Mouse (Mus musculus) cerebellum, adult 18-20 months (tissue): ENCODE measurements around the gene Ak7.

Experiments used
- DNase-seq, 2 experiments: peaks; one replicate each; pipeline ENCODE4 v3.0.0; 2021

Gene Ak7

DNA sequence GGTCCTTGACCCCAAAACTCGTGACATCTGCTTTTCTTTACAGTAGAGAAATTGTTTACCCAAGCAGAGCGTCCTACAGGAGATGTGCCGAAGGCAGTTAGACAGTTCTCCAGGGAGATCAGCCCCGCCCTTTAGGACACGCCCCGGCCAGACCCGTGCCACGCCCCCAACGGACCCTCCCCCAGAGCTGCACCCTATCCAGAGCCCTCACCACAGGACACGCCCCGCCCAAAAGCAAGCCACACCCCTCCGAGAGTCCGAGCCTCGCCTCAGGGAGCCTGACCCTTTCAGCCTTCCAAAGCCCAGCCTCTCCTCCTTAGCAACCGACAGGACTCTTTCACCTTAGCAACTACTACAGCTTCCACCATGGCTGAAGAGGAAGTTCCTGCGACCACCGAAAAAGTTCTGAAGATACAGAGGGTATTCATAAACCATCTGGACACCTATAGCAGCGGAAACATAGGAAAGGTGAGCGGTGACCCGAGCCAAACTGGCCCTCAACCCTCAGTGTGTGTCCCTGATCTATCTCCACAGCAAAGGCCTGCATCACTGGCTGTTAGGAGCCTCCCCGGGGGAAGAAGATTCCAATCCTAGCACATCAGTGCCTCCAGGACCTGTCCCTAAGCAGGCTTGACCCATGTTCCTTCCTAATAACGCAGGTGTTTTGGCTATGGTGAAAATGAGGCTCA, at the start of gene Ak7:
TSS of gene Ak7 (plus strand) at position 178 of the 689 bp plus-strand sequence.
- peak in 1 of 2 experiments; percentile 26 for DNase-seq

- DNase-seq = no peak
Observed at GRCm38 (mm10) chr12:105676274-105676673, 29.5 kb upstream of the Ak7 start.

DNA sequence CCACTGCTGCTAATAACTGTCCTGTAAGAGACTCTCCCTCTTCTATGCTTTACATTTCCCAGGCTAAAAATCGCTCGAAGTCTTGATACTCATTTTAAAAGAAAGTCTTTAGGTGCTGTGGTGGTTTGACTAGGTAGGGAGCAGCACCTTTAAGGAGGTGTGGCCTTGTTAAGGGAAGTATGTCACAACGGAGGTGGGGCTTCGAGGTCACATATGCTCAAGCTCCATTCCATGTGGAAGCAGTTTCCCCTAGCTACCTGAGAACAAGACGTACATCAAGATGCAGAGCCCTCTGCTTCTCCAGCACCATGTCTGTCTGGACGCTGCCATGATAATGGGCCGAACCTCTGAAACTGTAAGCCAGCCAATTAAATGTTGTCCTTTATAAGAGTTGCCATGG, 27.6 kb upstream of the Ak7 start:
- no peak for DNase-seq

- DNase-seq = no peak
Observed at GRCm38 (mm10) chr12:105678762-105679161, 27.0 kb upstream of the Ak7 start.

GRCm38 (mm10) chr12:105683933-105684901, 21.6 kb upstream of the Ak7 start, which contains the start of gene Gskip:
Gene Gskip (plus strand): TSS chr12:105684829.
- DNase-seq = peak; percentile 18 to 35

GRCm38 (mm10) chr12:105685001-105685691, 20.6 kb upstream of the Ak7 start, which contains the start of gene Atg2b:
Gene Atg2b (minus strand): TSS chr12:105685211.
- peak; percentile 98 for DNase-seq

DNA sequence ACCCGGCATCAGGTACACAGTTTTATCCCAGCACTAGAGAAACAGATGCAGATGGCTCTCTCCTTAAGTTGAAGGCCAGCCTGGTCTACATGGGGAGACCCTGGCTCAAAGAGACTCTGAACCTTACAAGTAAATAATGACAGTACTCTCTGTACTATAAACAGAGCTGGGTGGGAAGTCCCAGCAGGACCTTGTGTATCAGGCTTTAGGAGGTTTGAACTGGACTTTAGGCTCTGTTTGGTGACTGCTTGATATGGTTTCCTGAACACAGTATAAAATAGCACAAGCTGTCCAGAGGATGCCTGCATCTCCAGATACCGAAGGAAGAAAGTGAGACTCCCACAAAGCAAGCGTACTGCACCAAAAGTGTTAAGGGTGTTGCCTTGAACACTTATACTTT, 19.0 kb upstream of the Ak7 start:
- no peak for DNase-seq

DNA sequence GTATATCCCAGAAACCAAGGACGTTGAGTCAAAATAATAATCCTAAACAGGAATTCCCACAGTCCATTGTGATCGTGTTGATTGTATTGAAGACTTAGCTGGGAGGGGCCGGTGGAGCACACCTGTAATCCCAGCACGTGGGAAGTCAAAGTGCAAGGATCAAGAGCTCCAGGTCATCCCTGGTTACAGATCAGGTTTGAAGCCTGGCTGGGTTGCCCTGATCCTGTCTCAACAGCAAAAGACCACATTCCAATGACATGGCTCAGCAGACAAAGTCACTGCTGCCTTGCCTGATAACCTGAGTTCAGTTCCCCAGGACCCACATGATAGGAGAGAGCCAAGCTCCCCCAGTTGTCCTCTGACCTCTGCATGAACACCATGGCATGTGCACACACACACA, 18.4 kb upstream of the Ak7 start:
- DNase-seq = no peak

- DNase-seq = no peak
Observed at GRCm38 (mm10) chr12:105688546-105688945, 17.2 kb upstream of the Ak7 start.

- DNase-seq = no peak
Observed at GRCm38 (mm10) chr12:105689435-105689834, 16.3 kb upstream of the Ak7 start.

DNA sequence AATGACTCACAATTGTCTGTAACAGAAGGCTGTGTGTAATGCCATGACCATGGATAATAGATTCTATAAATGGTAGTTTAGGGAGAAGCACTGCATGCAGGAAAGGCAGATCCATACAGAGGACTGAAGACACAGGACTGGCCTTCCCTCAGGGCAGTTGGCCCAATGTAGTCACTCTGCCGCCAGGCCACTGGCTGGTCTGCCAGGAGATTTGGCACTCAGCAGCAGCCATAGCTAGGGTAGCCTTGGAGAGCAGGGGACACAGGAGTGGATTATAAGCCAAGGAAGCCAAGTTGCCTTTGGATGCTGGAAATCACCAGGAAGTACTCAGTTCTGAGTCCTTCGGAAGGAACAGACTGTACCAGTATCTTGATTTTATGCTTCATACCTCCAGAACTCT, 11.8 kb upstream of the Ak7 start:
- no peak for DNase-seq

DNA sequence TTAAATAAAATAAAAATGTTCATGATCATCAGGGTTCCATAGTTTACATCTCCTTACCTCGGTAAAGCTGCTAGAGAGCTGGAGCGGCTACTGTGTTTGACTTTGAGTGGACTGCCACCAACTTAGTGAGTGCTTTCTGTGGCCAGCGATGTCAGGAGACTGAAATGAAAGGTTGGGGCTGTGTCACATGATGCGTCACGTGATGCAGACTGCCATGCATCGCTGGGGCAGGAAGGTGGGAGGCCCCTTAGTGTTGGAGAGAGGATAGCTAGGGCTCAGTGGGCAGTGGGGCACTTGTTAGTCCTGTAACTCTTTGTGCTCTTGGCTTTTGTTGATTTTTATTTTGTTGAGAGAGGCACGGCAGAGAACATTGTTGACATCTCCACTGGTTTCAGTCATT, 9.9 kb upstream of the Ak7 start:
- no peak for DNase-seq

- peak; percentile 37 to 54 for DNase-seq
Observed at GRCm38 (mm10) chr12:105697104-105697780, 8.5 kb upstream of the Ak7 start.

GRCm38 (mm10) chr12:105700433-105700832, 5.3 kb upstream of the Ak7 start:
- no peak for DNase-seq

- peak; percentile 57 to 65 for DNase-seq
Observed at GRCm38 (mm10) chr12:105718616-105719015, 12.8 kb downstream of the Ak7 start.

- no peak for DNase-seq
Observed at GRCm38 (mm10) chr12:105720196-105720595, 14.4 kb downstream of the Ak7 start.

DNA sequence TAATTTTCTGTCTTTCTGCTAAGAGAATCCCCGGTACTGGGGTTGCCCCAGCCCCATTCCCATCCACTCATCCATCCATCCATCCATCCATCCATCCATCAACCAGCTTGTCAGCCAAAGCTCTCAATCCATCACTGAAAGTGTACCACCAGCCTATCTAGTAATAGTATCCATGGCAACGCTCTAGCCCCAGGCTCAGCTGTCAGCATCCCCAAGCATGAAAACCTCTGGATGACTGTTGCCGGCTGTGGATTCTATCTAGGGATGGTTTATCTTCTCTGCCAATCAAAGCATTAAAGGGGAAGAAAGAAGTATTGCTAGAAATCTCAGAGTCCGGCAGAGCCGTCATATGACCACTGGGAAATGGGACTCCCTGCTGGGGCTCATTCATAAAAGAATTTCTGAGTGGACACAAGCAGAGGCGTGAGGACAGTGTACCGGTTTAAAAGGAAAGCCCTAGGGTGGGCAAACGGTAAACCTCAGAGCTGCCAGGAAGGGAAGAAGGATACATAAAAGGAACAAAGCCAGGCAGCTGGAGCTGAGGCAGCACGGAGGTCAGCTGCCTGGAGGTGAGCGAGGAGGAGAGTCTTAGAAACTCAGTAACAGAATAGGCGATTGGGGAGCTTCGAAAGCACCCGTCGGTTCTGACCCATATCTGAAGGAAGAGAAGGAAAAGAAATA, 15.8 kb downstream of the Ak7 start:
- DNase-seq = no peak

DNA sequence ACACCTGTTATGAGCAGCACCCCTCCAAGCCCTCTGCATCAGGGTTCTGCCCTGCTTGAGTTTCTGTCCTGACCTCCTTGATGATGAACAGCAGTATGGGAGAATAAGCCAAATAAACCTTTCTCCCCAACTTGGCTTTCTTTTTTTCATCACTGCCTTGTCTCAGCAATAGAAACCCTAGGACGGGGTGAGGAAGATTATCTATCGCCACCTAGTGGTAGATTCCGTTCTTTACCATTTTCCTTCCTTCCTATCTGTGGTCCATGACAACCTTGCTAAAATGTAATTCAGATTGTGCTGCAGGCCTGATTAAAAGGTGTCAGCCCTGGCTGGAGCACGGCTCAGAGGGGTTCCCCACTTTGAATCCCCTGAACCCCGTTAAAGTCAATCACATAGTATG, 16.9 kb downstream of the Ak7 start:
- peak; percentile 13 to 35 for DNase-seq

- DNase-seq = no peak
Observed at GRCm38 (mm10) chr12:105724616-105725015, 18.8 kb downstream of the Ak7 start.

- no peak for DNase-seq
Observed at GRCm38 (mm10) chr12:105725736-105726135, 20.0 kb downstream of the Ak7 start.

GRCm38 (mm10) chr12:105727268-105727667, 21.5 kb downstream of the Ak7 start:
- no peak for DNase-seq

GRCm38 (mm10) chr12:105727964-105728363, 22.2 kb downstream of the Ak7 start:
- peak; percentile 19 to 42 for DNase-seq
